Mouse (Mus musculus) ovary, postnatal 36 days (tissue): ENCODE results near the gene Bend6.

ENCODE experiments used
- DNase-seq: peaks from one replicate; pipeline ENCODE4 v3.0.0; 2022; ENCODE audit warnings: low spot score, mixed read lengths

Gene Bend6

GRCm38 (mm10) chr1:33907421-33908190 is at the start of gene Bend6:
Gene Bend6, minus strand, starts transcription at chr1:33907816.
- peak; percentile 65 for DNase-seq

- no peak for DNase-seq
These were observed 48.0 kb upstream of the Bend6 start for GRCm38 (mm10) chr1:33955626-33956025.

DNA sequence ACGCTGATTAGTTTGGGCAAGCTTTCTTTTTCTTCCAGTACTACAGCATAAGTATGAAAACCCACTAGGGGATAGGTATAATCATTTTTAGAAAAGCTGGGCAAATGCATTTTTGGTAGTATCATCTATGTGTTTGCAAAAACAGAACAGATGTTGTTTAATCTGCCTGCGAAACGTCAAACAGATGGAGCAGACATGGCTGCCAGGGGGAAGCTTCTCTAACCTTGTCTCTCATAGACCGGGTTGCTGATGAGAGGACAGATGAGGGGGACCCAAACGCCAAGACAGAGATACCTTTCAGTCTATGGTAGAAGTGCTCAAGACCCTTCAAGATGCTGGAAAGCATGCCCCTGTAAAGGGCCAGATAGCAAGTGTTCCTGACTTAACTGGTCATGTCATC is 40.9 kb upstream of the Bend6 start:
- DNase-seq = no peak

GRCm38 (mm10) chr1:33947838-33948237 is 40.2 kb upstream of the Bend6 start:
- DNase-seq = no peak

- no peak for DNase-seq
These were observed 39.2 kb upstream of the Bend6 start for GRCm38 (mm10) chr1:33946601-33947395.

- DNase-seq = no peak
These were observed 38.1 kb upstream of the Bend6 start for GRCm38 (mm10) chr1:33945756-33946155.

DNA sequence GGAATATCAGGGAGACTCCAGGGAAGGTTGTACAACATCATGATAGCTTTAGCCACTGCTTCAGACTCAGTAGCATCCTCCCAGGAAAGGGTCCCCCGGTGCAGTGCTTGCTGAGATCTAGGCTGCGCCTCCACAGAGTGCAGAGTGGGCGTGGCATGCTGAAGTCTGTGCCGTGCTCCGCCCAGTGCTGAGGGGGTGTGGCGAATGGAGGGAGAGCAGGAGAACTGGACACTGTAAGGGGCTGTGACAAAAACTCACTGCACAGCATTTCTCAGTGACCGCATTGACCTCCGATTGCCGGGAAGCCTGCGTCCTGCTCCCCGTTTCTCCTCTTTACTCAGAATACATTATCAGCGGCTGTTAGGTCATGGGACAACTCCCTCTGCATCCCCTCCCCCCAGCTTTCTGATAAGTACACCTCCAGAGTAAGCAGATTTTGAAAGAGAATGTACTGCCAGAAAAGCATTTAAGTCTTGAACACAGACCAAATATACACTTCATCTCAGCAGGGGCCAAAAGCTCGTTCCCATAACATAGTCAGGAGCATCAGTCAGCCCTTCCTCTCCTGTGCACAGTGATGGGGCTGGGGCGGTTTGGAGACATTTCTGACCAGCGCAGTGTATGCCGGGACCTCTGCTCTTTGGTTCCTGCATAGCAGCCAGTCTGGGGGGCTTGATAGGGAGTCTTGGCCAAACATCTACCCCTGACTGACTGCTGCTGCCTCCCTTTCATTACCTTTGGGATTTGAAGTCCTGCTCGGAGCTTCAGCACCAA is 37.5 kb upstream of the Bend6 start:
- peak; percentile 71 for DNase-seq

GRCm38 (mm10) chr1:33943943-33944342 is 36.3 kb upstream of the Bend6 start:
- DNase-seq = no peak

- DNase-seq = no peak
These were observed 35.0 kb upstream of the Bend6 start for GRCm38 (mm10) chr1:33942638-33943037.

GRCm38 (mm10) chr1:33940364-33940928 is 32.8 kb upstream of the Bend6 start:
- DNase-seq = no peak

- no peak for DNase-seq
These were observed 32.2 kb upstream of the Bend6 start for GRCm38 (mm10) chr1:33939828-33940227.

DNA sequence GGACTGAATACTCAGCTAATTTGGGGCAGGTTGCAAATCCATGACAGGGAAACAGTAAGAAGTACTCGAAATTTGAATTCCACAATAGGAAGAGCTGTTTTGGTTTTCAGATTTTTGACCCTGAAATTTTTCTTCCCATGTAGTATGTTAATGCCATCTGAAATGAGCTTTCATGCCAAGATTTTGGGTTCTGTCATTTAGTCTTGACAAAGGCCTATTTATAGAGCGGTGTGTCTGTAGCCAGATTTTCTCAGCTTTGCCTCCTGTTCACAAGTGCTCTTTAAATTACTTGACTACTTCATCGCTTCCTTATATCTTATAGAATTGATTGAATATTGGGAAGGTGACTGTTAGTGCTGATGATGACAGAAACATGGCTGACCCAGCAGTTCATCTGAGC is 28.3 kb upstream of the Bend6 start:
- no peak for DNase-seq

- no peak for DNase-seq
These were observed 25.4 kb upstream of the Bend6 start for GRCm38 (mm10) chr1:33932845-33933499.

DNA sequence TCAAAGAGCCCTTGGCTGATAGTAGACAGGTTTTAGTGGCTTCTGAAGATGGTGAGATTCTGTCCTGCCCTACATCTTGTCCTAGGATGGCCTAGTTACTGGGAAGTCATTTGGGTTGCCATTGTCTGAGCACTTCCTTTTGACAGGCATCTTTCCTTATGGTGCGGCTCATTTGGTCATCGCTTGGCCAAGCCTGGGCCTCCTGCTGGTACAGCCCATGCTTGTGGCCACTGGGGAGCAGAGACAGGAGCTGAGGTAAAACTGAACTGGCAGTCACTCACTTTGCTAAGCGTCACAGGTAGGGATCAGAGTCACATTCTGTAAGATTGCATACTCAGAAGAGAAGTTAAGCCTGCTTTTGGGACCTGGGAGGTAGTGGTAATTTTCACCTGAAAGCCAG is 24.6 kb upstream of the Bend6 start:
- DNase-seq = no peak

GRCm38 (mm10) chr1:33931791-33932190 is 24.2 kb upstream of the Bend6 start:
- DNase-seq = no peak

- DNase-seq = no peak
These were observed 19.9 kb upstream of the Bend6 start for GRCm38 (mm10) chr1:33927466-33927865.

- no peak for DNase-seq
These were observed 17.7 kb upstream of the Bend6 start for GRCm38 (mm10) chr1:33925283-33925682.

DNA sequence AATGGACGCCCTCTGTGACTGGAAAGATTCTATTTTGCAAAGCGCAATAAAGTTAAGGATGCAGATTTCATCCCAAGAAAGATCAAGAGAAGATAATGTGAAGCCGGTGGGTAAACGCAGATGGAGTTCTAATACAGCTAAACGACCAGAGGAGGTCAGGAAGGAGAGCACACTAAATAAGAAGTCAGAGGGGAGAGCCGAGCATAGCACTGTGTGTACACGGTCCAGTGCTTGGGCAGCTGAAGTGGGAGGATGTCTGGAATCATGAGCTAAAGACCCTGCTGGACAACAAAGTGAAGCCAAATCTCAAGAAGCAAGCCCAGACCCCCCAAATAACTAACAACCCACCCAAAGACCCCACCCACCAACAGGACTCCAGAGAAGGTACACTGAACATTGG is 15.4 kb upstream of the Bend6 start:
- no peak for DNase-seq

DNA sequence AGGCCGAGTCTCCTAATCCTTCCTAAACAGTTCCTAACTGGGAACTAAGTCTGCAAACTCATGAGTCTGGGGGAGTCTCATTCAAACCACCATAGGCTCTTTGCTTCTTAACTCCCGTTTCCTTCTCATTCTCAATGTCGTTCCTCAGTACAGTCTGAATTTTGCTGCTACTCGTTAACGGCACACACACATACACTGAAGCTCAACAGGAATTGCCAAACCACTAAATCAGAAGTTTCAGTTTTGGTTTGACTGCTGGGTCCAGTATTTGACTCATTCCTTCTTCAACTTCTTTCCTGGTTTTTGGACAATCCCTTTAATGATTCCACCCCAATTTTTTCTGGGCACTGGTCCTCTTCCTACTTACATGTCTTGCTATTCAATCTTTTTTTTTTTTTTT is 8.9 kb upstream of the Bend6 start:
- DNase-seq = no peak

- no peak for DNase-seq
These were observed 4.0 kb upstream of the Bend6 start for GRCm38 (mm10) chr1:33911589-33911988.

DNA sequence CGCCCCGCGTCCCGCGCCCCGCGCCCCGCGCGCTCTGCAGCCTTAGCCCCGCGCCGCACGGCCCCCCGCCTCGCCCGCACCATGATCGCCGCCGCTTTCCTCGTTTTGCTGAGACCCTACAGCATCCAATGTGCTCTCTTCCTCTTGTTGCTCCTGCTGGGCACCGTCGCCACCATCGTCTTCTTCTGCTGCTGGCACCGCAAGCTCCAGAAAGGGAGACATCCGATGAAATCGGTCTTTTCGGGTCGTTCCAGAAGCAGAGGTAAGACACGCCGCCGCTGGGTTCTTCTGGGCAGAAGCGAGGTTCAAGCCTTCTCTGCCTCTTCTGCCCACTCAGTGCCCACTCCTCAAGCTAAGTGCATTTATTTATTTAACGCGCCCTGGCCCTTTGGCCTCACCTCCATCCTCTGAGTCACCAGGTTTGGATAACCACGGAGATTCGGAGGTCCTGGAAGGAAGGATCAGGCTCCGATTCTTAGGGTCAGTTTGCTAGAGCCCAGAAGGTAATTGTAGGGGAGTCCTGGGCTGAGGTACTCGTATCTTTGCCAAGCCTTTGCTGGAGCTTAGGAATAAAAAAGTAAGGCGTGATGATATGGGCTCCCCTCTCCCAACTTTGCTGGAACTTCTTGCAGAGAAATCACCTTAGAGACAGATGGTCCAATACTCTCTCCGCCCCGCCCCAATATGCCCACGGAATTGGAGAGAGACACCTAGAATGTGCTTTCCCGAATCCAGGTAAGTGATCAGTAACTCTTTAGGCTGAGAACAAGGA is 761 bp upstream of the Bend6 start, which contains the start of gene Dst:
Gene Dst, plus strand, starts transcription at position 35 of the 772 bp plus-strand sequence.
- no peak for DNase-seq
